Mouse (Mus musculus): ENCODE measurements around the gene Paics. TPM values are rescaled to one million over a fixed set of nuclear protein-coding genes. Genes with fewer than 3 reads are reported as not detected.
A peak's percentile ranks its signal among the peaks of the same experiment; 100 is the strongest.

The Paics gene
- polyA plus RNA-seq, 1 experiment from 2014 or later: 302 TPM

DNA sequence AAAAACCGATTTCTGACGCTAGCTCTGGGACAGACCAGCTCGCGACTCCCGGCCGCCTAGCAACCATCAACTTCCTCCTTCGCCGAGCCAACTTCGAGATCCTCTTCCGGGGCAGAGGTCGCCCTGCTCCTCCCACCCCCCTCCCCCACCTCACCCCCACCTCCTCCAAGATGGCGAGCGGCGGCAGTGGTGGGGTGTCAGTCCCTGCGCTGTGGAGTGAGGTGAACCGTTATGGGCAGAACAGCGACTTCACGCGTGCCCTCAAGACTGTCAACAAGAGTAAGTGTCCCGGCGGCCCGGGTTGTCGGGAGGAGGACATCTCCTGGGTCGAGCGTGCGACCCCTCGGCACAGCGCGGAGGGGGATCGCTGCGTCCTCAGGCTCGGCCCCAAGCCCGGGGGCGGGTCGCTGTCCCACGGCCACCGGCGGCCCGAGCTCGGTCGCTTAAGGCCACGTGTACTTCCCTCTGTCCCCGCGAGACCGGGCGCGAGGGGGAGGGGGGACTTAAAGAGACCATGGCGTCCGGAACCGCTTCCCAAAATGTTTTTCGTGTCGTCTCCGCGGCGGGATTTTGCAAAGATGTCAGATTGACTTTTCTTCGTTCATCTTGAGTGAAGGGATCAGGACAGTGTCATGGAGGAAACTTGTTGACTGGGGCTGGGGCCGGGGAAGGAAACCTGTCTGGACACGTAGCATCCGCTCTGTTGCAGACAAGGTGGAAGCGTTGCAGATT lies 23.6 kb downstream of the Paics start, which contains the start of gene Srp72:
Srp72 (plus strand) TSS at position 130 of the 732 bp plus-strand sequence.
- Histone ChIP-seq H3K9ac (peak within 1 kb of the TSS; percentile 83), H3K9me3 (no peaks in the 10 kb centered on the region), H3K27ac (peak within 1 kb of the TSS; percentile 89), H3K4me1 (peaks cover 17% of the 10 kb centered on the region), H3K4me2 (peak within 1 kb of the TSS; percentile 86), H3K4me3 (peak within 1 kb of the TSS; percentile 96), H3K36me3 (peaks cover 27% of the 10 kb centered on the region), H3K27me3 (no peaks in the 10 kb centered on the region)
- WGBS: under 1% methylated on average over 60 of the region's 60 CpGs
- peak; percentile 93 for ATAC-seq (ENCODE audit: borderline replicate concordance, extremely low read depth, low FRiP score, low TSS enrichment)

DNA sequence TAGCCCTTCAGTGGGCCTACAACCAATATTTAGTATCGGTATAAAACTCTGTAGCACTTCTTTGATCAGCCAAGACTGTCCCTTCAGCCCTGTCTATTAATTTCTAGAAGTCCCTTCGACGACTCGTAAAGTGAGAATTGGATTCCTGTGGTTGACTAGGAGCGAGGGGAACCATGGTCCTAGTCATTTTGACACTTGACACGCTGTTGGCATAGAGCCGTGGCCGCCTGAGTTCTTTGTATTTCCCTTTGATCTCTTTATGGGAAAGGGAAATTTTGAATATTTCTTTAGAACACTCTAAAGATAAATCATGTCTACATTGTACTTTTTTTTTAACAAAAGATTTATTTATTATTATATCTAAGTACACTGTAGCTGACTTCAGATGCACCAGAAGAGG lies 24.6 kb downstream of the Paics start:
- Histone ChIP-seq H3K27me3 (no peaks in the 10 kb centered on the region), H3K4me1 (peaks cover 17% of the 10 kb centered on the region), H3K27ac (no peak overlapping the region), H3K36me3 (peaks cover 31% of the 10 kb centered on the region), H3K4me3 (peak overlapping the region; percentile 96), H3K4me2 (peak overlapping the region; percentile 86), H3K9ac (peak overlapping the region; percentile 83; the same call in 1 of the 2 replicates), H3K9me3 (no peaks in the 10 kb centered on the region)
- 72% methylated on average over 8 of the region's 8 CpGs for WGBS
- ATAC-seq (ENCODE audit: borderline replicate concordance, extremely low read depth, low FRiP score, low TSS enrichment): no peak

DNA sequence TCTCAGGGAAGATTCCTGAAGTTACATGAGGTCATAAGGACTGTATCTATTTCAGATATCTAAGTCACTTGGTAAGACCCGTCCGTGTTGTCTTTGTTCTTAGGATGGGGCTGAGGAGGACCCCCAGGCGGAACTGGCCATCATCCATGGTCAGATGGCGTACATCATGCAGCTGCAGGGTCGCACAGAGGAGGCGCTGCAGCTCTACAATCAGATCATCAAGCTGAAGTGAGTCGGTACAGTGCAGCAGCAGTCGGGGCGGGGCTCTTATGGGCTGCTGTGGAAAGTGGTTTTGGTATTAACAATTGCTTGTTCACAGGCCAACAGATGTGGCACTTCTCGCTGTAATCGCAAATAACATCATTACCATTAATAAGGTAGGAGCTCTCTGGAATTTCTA lies 32.9 kb downstream of the Paics start:
- no peaks in the 10 kb centered on the region for H3K4me1 ChIP-seq
- 90% methylated on average over 11 of the region's 11 CpGs for WGBS
- no peak overlapping the region for H3K9ac ChIP-seq
- no peaks in the 10 kb centered on the region for H3K27me3 ChIP-seq
- H3K4me3 ChIP-seq: no peak overlapping the region
- H3K4me2 ChIP-seq: no peak overlapping the region
- ATAC-seq (ENCODE audit: borderline replicate concordance, extremely low read depth, low FRiP score, low TSS enrichment): no peak
- no peaks in the 10 kb centered on the region for H3K9me3 ChIP-seq
- H3K36me3 ChIP-seq: peaks cover 80% of the 10 kb centered on the region
- no peak overlapping the region for H3K27ac ChIP-seq

DNA sequence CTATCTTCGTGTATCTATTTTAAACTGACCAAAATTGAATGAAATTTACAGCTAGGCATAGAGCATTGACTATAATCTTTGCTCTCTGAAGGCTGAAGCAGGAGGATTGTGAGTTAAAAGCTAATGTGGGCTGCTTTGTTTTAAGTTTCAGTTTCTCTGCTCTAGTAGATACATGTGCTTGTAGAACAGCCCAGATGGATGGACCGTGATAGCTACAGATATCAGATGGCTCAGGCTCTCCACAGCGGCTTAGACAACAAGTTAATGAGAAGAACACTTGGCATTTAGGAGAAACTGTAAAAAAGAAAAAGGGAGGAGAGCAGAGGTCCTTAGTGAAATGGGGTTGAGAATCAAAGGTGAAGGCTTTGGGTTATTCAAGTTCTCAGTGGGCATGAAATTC lies 39.7 kb downstream of the Paics start:
- Histone ChIP-seq H3K4me1 (no peaks in the 10 kb centered on the region), H3K27me3 (no peaks in the 10 kb centered on the region), H3K4me3 (no peak overlapping the region), H3K9ac (no peak overlapping the region), H3K27ac (no peak overlapping the region), H3K36me3 (peaks cover 83% of the 10 kb centered on the region), H3K4me2 (no peak overlapping the region), H3K9me3 (no peaks in the 10 kb centered on the region)
- WGBS: 80% methylated on average over 3 of the region's 3 CpGs
- ATAC-seq (ENCODE audit: borderline replicate concordance, extremely low read depth, low FRiP score, low TSS enrichment): no peak

DNA sequence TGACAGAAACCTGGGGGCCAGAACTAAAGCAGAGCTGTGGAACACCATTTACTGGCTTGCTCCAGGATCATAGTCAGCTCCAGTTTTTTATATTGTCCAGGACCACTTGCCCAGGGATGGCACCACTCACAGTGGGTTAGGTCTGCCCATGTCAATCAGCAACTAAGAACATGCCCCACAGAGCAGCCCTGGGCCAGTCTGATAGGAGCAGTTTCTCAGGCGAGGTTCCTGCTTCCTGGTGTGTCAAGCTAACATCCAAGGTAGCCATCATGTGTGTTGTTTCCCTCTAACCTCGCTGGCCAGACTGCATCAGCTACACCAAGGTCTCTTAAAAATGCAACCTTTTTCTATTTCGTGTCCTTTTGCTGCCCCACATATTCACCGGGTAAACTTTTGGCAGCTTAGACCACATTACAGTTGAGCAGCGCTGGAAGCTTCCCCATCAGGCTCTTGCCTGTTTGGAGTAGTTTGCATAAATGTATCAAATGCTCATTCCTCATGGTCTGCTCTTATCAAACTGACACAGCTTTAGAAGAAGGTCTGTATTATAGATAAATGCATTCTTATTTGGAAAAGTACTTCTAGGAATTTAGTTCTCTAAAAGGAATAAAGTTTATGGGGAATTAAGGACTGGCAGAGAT lies 42.2 kb downstream of the Paics start:
- WGBS: 89% methylated on average over 5 of the region's 5 CpGs
- H3K36me3 ChIP-seq: peaks cover 86% of the 10 kb centered on the region

DNA sequence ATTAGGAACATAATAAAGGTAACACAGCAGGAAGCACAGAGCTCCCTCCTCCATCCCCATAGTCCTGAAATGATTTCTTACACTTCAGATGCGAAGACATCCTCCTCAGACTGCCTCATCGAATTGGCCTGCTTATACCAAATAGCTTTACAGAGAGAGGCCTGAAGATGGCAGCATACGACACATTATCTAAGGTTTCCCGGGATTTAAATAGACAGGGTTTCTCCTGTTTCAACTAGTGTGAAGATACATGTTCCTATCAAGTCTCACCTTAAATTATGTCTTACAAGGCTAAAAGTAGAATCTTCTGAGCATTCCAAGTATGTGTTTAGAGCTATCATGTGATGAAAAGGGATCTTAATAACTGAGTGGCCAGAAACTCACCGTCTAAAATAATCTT lies 47.3 kb downstream of the Paics start:
- H3K27ac ChIP-seq: no peak overlapping the region
- ATAC-seq (ENCODE audit: borderline replicate concordance, extremely low read depth, low FRiP score, low TSS enrichment): no peak
- H3K9ac ChIP-seq: no peak overlapping the region
- no peak overlapping the region for H3K4me2 ChIP-seq
- no peaks in the 10 kb centered on the region for H3K9me3 ChIP-seq
- H3K27me3 ChIP-seq: no peaks in the 10 kb centered on the region
- 44% methylated on average over 5 of the region's 5 CpGs for WGBS
- H3K36me3 ChIP-seq: peaks cover 72% of the 10 kb centered on the region
- no peaks in the 10 kb centered on the region for H3K4me1 ChIP-seq
- H3K4me3 ChIP-seq: no peak overlapping the region

More for the DNA sequence above, 42.2 kb downstream of the Paics start:
- no peaks in the 10 kb centered on the region for H3K4me1 ChIP-seq
- no peak overlapping the region for H3K9ac ChIP-seq
- no peak overlapping the region for H3K27ac ChIP-seq
- H3K4me2 ChIP-seq: no peak overlapping the region
- no peaks in the 10 kb centered on the region for H3K9me3 ChIP-seq
- no peaks in the 10 kb centered on the region for H3K27me3 ChIP-seq
- no peak for ATAC-seq (ENCODE audit: borderline replicate concordance, extremely low read depth, low FRiP score, low TSS enrichment)
- H3K4me3 ChIP-seq: no peak overlapping the region

DNA sequence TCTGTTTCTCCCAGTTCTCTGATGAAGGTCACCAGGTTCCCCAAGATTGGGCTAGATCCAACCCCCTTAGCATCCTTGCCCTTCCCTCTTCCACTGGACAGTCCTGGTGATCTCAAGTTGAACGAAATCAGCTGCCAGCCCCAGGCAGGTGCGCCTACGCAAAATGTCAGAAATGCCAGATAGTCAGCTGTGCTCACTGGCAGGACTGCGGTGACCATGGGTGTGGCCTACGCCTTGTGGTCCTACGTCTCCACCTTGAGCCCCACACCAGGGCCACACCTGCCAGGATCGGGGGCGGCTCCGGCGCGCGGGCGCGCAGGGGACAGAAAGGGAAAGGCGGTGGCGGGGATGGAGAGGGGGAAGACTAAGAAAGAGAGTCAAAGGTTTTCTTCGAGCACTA lies 50.1 kb downstream of the Paics start:
- Histone ChIP-seq H3K9ac (no peak overlapping the region), H3K9me3 (no peaks in the 10 kb centered on the region), H3K27ac (no peak overlapping the region), H3K27me3 (no peaks in the 10 kb centered on the region), H3K4me3 (no peak overlapping the region), H3K36me3 (peaks cover 46% of the 10 kb centered on the region), H3K4me1 (no peaks in the 10 kb centered on the region), H3K4me2 (no peak overlapping the region)
- WGBS: 89% methylated on average over 17 of the region's 17 CpGs
- ATAC-seq (ENCODE audit: borderline replicate concordance, extremely low read depth, low FRiP score, low TSS enrichment): no peak

DNA sequence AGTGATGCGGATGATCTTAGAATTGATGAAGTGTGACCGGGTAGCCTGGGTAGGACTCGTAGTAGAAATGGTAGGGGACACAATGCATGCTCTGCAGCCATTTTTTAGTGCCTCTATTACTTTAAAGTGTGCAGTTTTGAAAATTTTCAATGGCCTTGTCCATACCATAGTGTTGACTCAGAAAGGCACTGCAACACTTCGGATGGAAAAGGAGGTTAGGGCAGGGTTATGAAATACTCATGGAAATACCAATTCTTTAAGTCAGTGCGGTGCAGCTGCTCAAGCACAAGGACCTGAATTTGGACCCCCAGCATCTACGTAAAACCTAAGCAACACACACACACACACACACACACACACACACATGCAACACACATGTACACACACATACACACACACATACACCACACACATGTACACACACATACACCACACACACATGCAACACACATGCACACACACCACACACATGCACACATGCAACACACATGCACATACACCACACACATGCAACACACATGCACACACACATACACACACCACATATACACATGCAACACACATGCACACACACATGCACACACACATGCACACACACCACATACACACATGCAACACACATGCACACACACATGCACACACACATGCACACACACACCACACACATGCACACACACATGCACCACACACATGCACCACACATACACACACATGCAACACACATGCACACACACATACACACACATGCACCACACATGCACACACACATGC lies 53.1 kb downstream of the Paics start, which contains the start of gene Arl9:
Arl9 (plus strand) TSS at position 5 of the 771 bp plus-strand sequence.
- no peaks in the 10 kb centered on the region for H3K27me3 ChIP-seq
- 89% methylated on average over 6 of the region's 6 CpGs for WGBS
- H3K27ac ChIP-seq: no peak within 1 kb of the TSS
- H3K36me3 ChIP-seq: peaks cover 20% of the 10 kb centered on the region
- no peak within 1 kb of the TSS for H3K4me3 ChIP-seq
- H3K4me1 ChIP-seq: no peaks in the 10 kb centered on the region
- H3K9ac ChIP-seq: no peak within 1 kb of the TSS
- ATAC-seq (ENCODE audit: borderline replicate concordance, extremely low read depth, low FRiP score, low TSS enrichment): no peak
- H3K4me2 ChIP-seq: no peak within 1 kb of the TSS
- H3K9me3 ChIP-seq: no peaks in the 10 kb centered on the region

DNA sequence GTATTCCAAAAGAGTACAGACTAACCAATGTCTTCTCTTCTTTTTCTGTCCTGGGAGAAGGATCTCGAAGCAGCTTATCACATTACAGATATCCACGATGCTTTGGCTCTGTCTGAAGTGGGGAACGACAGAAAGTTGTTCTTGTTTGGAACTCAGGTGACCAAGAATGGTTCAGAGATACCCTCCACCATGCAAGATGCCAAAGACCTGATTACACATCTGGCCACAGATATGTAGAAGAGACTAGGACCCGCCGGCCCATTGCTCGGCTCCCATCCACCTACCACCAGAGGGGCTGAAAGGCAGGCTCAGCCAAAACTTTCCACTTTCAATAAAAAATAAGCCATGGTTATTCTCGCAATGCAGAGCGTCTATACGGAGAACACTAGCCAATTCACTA lies 59.2 kb downstream of the Paics start:
- no peak overlapping the region for H3K27ac ChIP-seq

DNA sequence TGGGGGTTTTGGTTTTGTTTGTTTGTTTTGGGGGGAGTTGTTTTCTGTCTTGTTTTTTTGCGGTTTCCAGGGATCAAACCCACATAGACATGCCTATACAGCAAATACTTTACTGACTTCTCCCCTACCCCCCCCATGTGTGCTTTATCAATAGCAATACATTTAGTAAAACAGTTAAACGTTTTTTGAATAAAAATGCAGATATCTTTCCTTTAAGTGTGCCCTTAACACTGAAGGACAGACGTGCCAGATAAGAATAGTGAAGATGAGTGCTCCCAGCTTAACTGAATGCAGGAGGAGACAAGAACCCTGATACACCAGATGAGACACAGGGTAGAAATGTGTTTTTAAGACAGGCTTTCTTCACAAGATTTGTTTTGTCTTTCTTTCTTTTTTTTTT lies 60.0 kb downstream of the Paics start:
- Histone ChIP-seq H3K9me3 (no peaks in the 10 kb centered on the region), H3K4me1 (no peaks in the 10 kb centered on the region), H3K27ac (no peak overlapping the region), H3K36me3 (no peaks in the 10 kb centered on the region), H3K4me2 (no peak overlapping the region), H3K27me3 (no peaks in the 10 kb centered on the region), H3K9ac (no peak overlapping the region), H3K4me3 (no peak overlapping the region)
- ATAC-seq (ENCODE audit: borderline replicate concordance, extremely low read depth, low FRiP score, low TSS enrichment): no peak
- 56% methylated on average over 3 of the region's 3 CpGs for WGBS

More for the DNA sequence above, 59.2 kb downstream of the Paics start:
- Histone ChIP-seq H3K4me2 (no peak overlapping the region), H3K4me3 (no peak overlapping the region), H3K9ac (no peak overlapping the region), H3K36me3 (no peaks in the 10 kb centered on the region), H3K9me3 (no peaks in the 10 kb centered on the region), H3K4me1 (no peaks in the 10 kb centered on the region), H3K27me3 (no peaks in the 10 kb centered on the region)
- ATAC-seq (ENCODE audit: borderline replicate concordance, extremely low read depth, low FRiP score, low TSS enrichment): no peak
- WGBS: 85% methylated on average over 9 of the region's 9 CpGs

DNA sequence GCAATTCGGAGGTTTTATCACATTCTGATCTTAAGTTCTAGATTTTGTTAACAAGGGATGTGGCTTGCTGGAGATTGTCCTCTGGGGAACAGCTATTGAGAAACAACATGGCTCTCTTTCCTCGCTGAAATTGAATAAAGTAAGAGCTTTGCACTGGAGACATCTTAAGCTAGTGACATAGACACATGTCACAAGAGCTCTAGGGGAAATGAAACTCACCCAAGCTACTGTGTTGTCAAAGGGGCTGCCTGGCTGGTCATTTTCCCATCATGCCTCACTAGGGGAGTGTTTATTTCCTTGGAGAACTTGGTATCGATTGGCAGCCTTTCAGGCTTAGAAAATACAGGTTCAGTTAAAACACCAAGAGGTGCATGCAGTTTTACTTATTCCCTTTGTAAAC lies 62.1 kb downstream of the Paics start:
- no peaks in the 10 kb centered on the region for H3K4me1 ChIP-seq
- no peak overlapping the region for H3K4me2 ChIP-seq
- H3K27me3 ChIP-seq: no peaks in the 10 kb centered on the region
- H3K9ac ChIP-seq: no peak overlapping the region
- no peaks in the 10 kb centered on the region for H3K9me3 ChIP-seq
- WGBS: 53% methylated on average over 3 of the region's 3 CpGs
- H3K4me3 ChIP-seq: no peak overlapping the region
- no peak for ATAC-seq (ENCODE audit: borderline replicate concordance, extremely low read depth, low FRiP score, low TSS enrichment)
- no peaks in the 10 kb centered on the region for H3K36me3 ChIP-seq
- H3K27ac ChIP-seq: no peak overlapping the region

All from lung, embryonic 15.5 days (tissue).